Mouse (Mus musculus): Measurements from ENCODE around the gene Gm10408.
"Not testable (repeated sequence)": the region's sequence is repeated elsewhere in the genome, so short reads cannot be mapped to it uniquely, and the experiment has no call there.

Gm10408 gene

DNA sequence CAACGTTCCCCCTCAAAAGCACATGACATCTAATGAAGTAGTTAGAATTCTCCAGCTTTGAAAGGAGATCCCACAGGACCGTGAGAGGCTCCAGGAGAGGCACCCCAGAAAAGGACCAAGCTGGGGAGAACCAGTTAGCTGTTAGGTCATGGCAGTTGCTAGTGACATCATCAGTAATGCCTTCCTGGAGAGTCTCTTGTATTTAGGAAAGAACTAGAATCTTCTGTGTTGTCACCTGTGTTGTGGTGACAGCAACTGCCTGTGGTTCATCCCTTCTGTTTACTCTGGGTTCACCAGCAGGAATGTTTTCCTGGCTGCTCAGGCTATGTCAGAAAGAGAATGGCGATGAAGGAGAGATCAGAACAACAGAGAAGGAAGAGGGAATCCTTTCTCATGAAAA is at the start of gene Gm10408:
TSS of gene Gm10408 (plus strand) at position 301 of the 400 bp plus-strand sequence.
- DNase-seq = not testable (repeated sequence)

- DNase-seq = not testable (repeated sequence)
These were observed 36.9 kb upstream of the Gm10408 start, which contains the start of gene Gm10409 for GRCm38 (mm10) chr14:3412314-3412713. Gene Gm10409, plus strand, starts transcription at chr14:3412614.

DNA sequence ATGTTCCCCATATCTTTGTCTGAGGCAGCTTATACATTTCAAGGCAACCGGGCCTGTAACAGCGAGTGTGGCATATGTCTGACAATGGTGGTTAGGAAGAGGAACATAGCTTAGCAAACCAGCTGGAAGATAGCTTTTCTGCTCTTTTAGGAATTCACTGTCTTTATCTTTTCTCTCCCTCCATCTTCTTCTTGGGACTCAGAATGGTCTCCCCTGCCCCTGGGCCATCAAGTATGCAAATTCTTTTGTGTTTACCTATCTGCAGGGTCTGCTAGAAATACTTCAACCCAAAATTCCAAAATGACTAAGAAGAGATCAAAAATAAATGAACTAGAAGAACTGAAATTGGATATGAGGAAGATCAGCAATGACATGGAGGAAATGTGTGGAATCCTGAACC is 21.4 kb upstream of the Gm10408 start, which contains the start of gene Gm3005:
TSS of gene Gm3005 (plus strand) at position 301 of the 400 bp plus-strand sequence.
- not testable (repeated sequence) for DNase-seq
